Mouse (Mus musculus): Measurements from ENCODE around the gene Trappc4. TPM values are rescaled to one million over a fixed set of nuclear protein-coding genes. Genes with fewer than 3 reads are reported as not detected.

The Trappc4 gene
- polyA plus RNA-seq, 1 experiment from 2014 or later, result 186 TPM

DNA sequence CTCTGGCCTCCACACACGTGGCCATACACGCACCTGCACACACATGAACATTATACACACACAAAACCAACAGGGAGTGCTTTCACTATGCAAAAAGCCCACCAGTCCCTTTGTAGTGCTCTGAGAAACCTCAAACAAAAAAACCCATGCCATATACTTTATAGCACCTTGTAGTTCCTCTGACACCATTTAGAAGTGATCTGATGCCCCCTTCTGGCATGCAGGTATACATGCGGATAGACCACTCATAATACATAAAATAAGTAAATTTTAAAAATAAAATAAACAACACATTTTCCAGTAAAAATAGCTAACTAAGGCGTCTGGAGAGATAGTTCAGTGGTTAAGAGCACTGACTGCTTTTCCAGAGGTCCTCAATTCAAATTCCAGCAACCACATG is 50.2 kb downstream of the Trappc4 start:
- H3K4me2 ChIP-seq (ENCODE audit: low read depth, low read length, severe bottlenecking), result no peak overlapping the region
- DNase-seq (ENCODE audit: low spot score), result no peak
- peaks cover 23% of the 10 kb centered on the region for H3K36me3 ChIP-seq (ENCODE audit: control insufficient read depth, insufficient read depth, low read length)
- H3K9me3 ChIP-seq (ENCODE audit: control insufficient read depth, low read length), result no peaks in the 10 kb centered on the region
- H3K4me1 ChIP-seq (replicated peaks; ENCODE audit: control insufficient read depth, insufficient read depth, low read length), result 0 out of 2 replicates have a peak, but pooled peaks cover 2% of the 10 kb centered on the region
- WGBS, result 79% methylated on average over 4 of the region's 4 CpGs
- no peaks in the 10 kb centered on the region for H3K27me3 ChIP-seq (ENCODE audit: control insufficient read depth, insufficient read depth, low read length)
- no peak overlapping the region for H3K27ac ChIP-seq (ENCODE audit: low read depth, low read length)
- no peak overlapping the region for H3K4me3 ChIP-seq (ENCODE audit: low read depth, low read length)
- no peak for ATAC-seq (replicated peaks; ENCODE audit: low FRiP score)
- no peak overlapping the region for H3K9ac ChIP-seq (ENCODE audit: low read length)

Small RNAs within 50 kb of the gene (microRNA-seq; reads per million reads assigned to microRNA genes)
- not detected for gene Mir7085 (ENCODE audit: insufficient number of aligned reads)

Other genes starting within 250 kb of the Trappc4 start
- 25.9 and 26.2 TPM in 2 replicates for gene Cbl, start 173.6 kb downstream of the Trappc4 start, polyA plus RNA-seq (2014; fragmentation: Nextera tagmentation; extraction: Ambion mirVana)
- gene Ccdc153, start 166.9 kb downstream of the Trappc4 start, polyA plus RNA-seq (2014; fragmentation: Nextera tagmentation; extraction: Ambion mirVana), result not detected in 2 replicates
- gene Pdzd3, start 156.1 kb downstream of the Trappc4 start, polyA plus RNA-seq (2014; fragmentation: Nextera tagmentation; extraction: Ambion mirVana), result 0.16 TPM in 2 replicates
- 3.2 and 3.6 TPM in 2 replicates for gene Nlrx1, start 139.0 kb downstream of the Trappc4 start, polyA plus RNA-seq (2014; fragmentation: Nextera tagmentation; extraction: Ambion mirVana)
- gene Abcg4, start 119.0 kb downstream of the Trappc4 start, polyA plus RNA-seq (2014; fragmentation: Nextera tagmentation; extraction: Ambion mirVana), result 6.7 and 9.6 TPM in 2 replicates
- 25.8 and 27.4 TPM in 2 replicates for gene Hinfp, start 101.9 kb downstream of the Trappc4 start, polyA plus RNA-seq (2014; fragmentation: Nextera tagmentation; extraction: Ambion mirVana)
- 12.2 and 13.7 TPM in 2 replicates for gene C2cd2l, start 87.3 kb downstream of the Trappc4 start, polyA plus RNA-seq (2014; fragmentation: Nextera tagmentation; extraction: Ambion mirVana)
- 47.7 and 49.1 TPM in 2 replicates for gene Dpagt1, start 81.6 kb downstream of the Trappc4 start, polyA plus RNA-seq (2014; fragmentation: Nextera tagmentation; extraction: Ambion mirVana)
- gene H2afx, start 72.9 kb downstream of the Trappc4 start, polyA plus RNA-seq (2014; fragmentation: Nextera tagmentation; extraction: Ambion mirVana), result 463 and 498 TPM in 2 replicates
- gene Hmbs, start 63.4 kb downstream of the Trappc4 start, polyA plus RNA-seq (2014; fragmentation: Nextera tagmentation; extraction: Ambion mirVana), result 155 and 166 TPM in 2 replicates
- gene Vps11, start 45.9 kb downstream of the Trappc4 start, polyA plus RNA-seq (2014; fragmentation: Nextera tagmentation; extraction: Ambion mirVana), result 32.2 and 35.7 TPM in 2 replicates
- gene Hyou1, start 28.1 kb downstream of the Trappc4 start, polyA plus RNA-seq (2014; fragmentation: Nextera tagmentation; extraction: Ambion mirVana), result 32.5 and 35.2 TPM in 2 replicates
- 24.8 and 24.9 TPM in 2 replicates for gene Slc37a4, start 10.7 kb downstream of the Trappc4 start, polyA plus RNA-seq (2014; fragmentation: Nextera tagmentation; extraction: Ambion mirVana)
- 1,614 and 1,699 TPM in 2 replicates for gene Rps25, start 461 bp downstream of the Trappc4 start, polyA plus RNA-seq (2014; fragmentation: Nextera tagmentation; extraction: Ambion mirVana)
- 25.5 and 26.8 TPM in 2 replicates for gene Ccdc84, start 11.0 kb upstream of the Trappc4 start, polyA plus RNA-seq (2014; fragmentation: Nextera tagmentation; extraction: Ambion mirVana)
- gene Foxr1, start 33.5 kb upstream of the Trappc4 start, polyA plus RNA-seq (2014; fragmentation: Nextera tagmentation; extraction: Ambion mirVana), result not detected in 2 replicates
- gene Upk2, start 47.4 kb upstream of the Trappc4 start, polyA plus RNA-seq (2014; fragmentation: Nextera tagmentation; extraction: Ambion mirVana), result not detected in 2 replicates
- gene Bcl9l, start 75.2 kb upstream of the Trappc4 start, polyA plus RNA-seq (2014; fragmentation: Nextera tagmentation; extraction: Ambion mirVana), result 8.7 and 10.6 TPM in 2 replicates
- 0.09 TPM in 1 of 2 replicates, not detected in the other for gene Cxcr5, start 154.3 kb upstream of the Trappc4 start, polyA plus RNA-seq (2014; fragmentation: Nextera tagmentation; extraction: Ambion mirVana)
- gene Ddx6, start 197.3 kb upstream of the Trappc4 start, polyA plus RNA-seq (2014; fragmentation: Nextera tagmentation; extraction: Ambion mirVana), result 16.2 and 17.2 TPM in 2 replicates